Mouse (Mus musculus) gastrocnemius, postnatal 14 days (tissue): Measurements from ENCODE around the gene Ccdc110. TPM values are rescaled to one million over a fixed set of nuclear protein-coding genes. Genes with fewer than 3 reads are reported as not detected.
A peak's percentile ranks its signal among the peaks of the same experiment; 100 is the strongest.

Experiments used
- DNase-seq: peaks from one replicate; pipeline ENCODE4 v3.0.0; 2021; ENCODE audit warnings: mixed read lengths
- intact Hi-C: fragments of 180-260 bp; cut with DNase I; formaldehyde crosslinking; loops from one replicate; pipeline ENCODE4 v1.15.1; 2025; ENCODE audit warnings: low total_unique reads
- total RNA-seq, 2 experiments: library from RNA; stranded (reverse); gene quantifications; 2 replicates each; pipeline ENCODE4 v1.2.3; 2021

The Ccdc110 gene
- total RNA-seq, 2 experiments from 2014 or later = not detected

- intact Hi-C loops = no loop called here
These were observed 39.6 kb downstream of the Ccdc110 start for GRCm38 (mm10) chr8:45973988-45974505.

GRCm38 (mm10) chr8:45975126-45975836 is 40.9 kb downstream of the Ccdc110 start, which contains the start of the genes 1700029J07Rik and Ufsp2:
Gene 1700029J07Rik (minus strand): TSS chr8:45975252.
Gene Ufsp2 (plus strand): TSS chr8:45975528.
- peak; percentile 96 for DNase-seq
- intact Hi-C loops = no loop called here

More at GRCm38 (mm10) chr8:45973988-45974505, 39.6 kb downstream of the Ccdc110 start:
- DNase-seq = no peak

GRCm38 (mm10) chr8:45975837-45976468 is 41.5 kb downstream of the Ccdc110 start:
- intact Hi-C loops = no loop called here
- DNase-seq = no peak

GRCm38 (mm10) chr8:45986665-45987064 is 52.2 kb downstream of the Ccdc110 start:
- no peak for DNase-seq
- intact Hi-C loops = no loop called here

- no peak for DNase-seq
- intact Hi-C loops = no loop called here
These were observed 53.8 kb downstream of the Ccdc110 start for GRCm38 (mm10) chr8:45988189-45988588.

- intact Hi-C loops = no loop called here
These were observed 56.4 kb downstream of the Ccdc110 start for GRCm38 (mm10) chr8:45990631-45991310.

More at GRCm38 (mm10) chr8:45990631-45991310, 56.4 kb downstream of the Ccdc110 start:
- DNase-seq = no peak

Other genes starting within 250 kb of the Ccdc110 start
- 100 to 1,000 TPM; 440 to 576 TPM for gene Pdlim3, start 49.2 kb upstream of the Ccdc110 start, total RNA-seq
- under 1 TPM; 0.53 to 0.80 TPM for gene 1700029J07Rik, start 40.6 kb downstream of the Ccdc110 start, total RNA-seq
- 10 to 100 TPM; 36.1 to 36.7 TPM for gene Ufsp2, start 40.9 kb downstream of the Ccdc110 start, total RNA-seq
- 1 to 10 TPM; 3.0 TPM for gene Lrp2bp, start 64.7 kb downstream of the Ccdc110 start, total RNA-seq
- 1 to 10 TPM; 1.2 to 2.6 TPM for gene Ankrd37, start 71.1 kb downstream of the Ccdc110 start, total RNA-seq
- 10 to 100 TPM; 11.2 to 12.0 TPM for gene Cfap97, start 217.2 kb downstream of the Ccdc110 start, total RNA-seq
- gene Snx25, start 217.5 kb downstream of the Ccdc110 start, total RNA-seq = 1 to 10 TPM; 6.0 to 6.1 TPM